Mouse (Mus musculus): ENCODE measurements at regions not wholly inside any gene's neighbourhood (a gene's known extent, or its start where the extent isn't known, plus 50 kb on each side); places are given as distances from the start of the nearest gene placed in this dataset.

DNA sequence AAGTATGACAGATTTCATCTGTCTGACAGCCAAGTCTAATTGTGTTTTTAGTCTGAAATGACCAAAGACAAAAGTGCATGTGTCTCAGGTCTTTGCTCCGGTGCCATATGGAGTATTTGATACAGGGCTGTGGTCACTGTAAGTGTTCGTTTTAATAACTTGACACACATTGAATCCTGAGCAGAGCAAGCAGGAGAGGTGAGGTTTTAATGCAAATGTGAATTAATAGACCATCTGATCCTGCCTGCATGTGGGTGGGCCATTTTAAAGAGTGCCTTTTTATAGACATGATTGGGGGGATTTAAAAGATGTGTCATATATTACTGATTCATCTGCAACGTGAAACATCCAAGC lies 291.2 kb upstream of the Noct start:
- H3K36me3 ChIP-seq (ENCODE audit: control insufficient read depth in 1 of 2, insufficient read depth in 2 of 2, low read length in 2 of 2), result no peaks in the 10 kb centered on the region
- no peak for DNase-seq (ENCODE audit: low read depth, low spot score)
- H3K27me3 ChIP-seq (ENCODE audit: control insufficient read depth in 1 of 2, insufficient read depth in 2 of 2, low read length in 2 of 2), result no peaks in the 10 kb centered on the region; a peak in 2 of 4 replicates

DNA sequence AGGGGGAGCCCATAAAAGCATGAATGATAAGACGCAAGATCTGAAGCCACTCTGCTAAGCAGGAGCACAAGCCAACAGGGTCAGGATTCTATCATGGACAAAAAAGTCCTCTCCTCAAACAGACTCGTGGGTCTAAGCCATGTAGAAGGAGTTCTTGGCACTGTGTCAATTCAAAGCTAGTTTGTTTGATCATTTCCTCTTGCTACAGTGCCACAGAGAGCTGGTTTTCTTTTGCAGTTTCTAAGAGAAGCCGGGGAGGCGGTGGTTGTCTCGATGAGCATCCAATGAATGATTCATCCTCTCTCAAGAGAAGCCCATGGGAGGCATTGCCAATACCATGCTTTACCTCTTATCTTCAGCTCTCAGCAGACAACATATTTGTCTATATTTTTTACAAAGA lies 284.6 kb upstream of the Noct start:
- TF ChIP-seq NELFE (IDR thresholded peaks at IDR 0.05; ENCODE audit: low read depth, low read length) (no peak), POLR2AphosphoS5 (IDR thresholded peaks at IDR 0.05; ENCODE audit: borderline replicate concordance, low read depth, low read length) (no peak), GATA1 (IDR thresholded peaks at IDR 0.05; ENCODE audit: low read depth, low read length) (no peak), MYC (IDR thresholded peaks at IDR 0.05; ENCODE audit: low read depth, low read length) (no peak), E2F4 (IDR thresholded peaks at IDR 0.05; ENCODE audit: borderline replicate concordance, low read depth, low read length) (no peak), JUND (IDR thresholded peaks at IDR 0.05; ENCODE audit: low read depth, low read length) (no peak), CTCF (IDR thresholded peaks at IDR 0.05 in 2 of 3, conservative IDR thresholded peaks at IDR 0.05 in 1 of 3; ENCODE audit: control insufficient read depth in 1 of 3, insufficient read depth in 1 of 3, low read depth in 2 of 3, low read length in 3 of 3, poor library complexity in 1 of 3, severe bottlenecking in 1 of 3) (no peak), TAL1 (IDR thresholded peaks at IDR 0.05; ENCODE audit: low read length) (no peak), BHLHE40 (IDR thresholded peaks at IDR 0.05; ENCODE audit: borderline replicate concordance, low read depth, low read length) (no peak)
- H3K9ac ChIP-seq (ENCODE audit: control insufficient read depth, low read depth, low read length, poor library complexity, severe bottlenecking), result no peak overlapping the region
- no peaks in the 10 kb centered on the region for H3K9me3 ChIP-seq (replicated peaks; ENCODE audit: insufficient read depth, low read length)
- no peak overlapping the region for H3K4me3 ChIP-seq (ENCODE audit: control insufficient read depth in 1 of 2, insufficient read depth in 1 of 2, low read depth in 2 of 2, low read length in 2 of 2)
- H3K4me1 ChIP-seq (ENCODE audit: control insufficient read depth in 1 of 2, insufficient read depth in 2 of 2, low read length in 2 of 2), result no peaks in the 10 kb centered on the region
- no peaks in the 10 kb centered on the region for H3K27me3 ChIP-seq (ENCODE audit: control insufficient read depth in 1 of 2, insufficient read depth in 2 of 2, low read length in 2 of 2)
- H3K27ac ChIP-seq (ENCODE audit: control insufficient read depth, low read depth, low read length), result no peak overlapping the region
- no peaks in the 10 kb centered on the region for H3K79me2 ChIP-seq (ENCODE audit: control insufficient read depth, insufficient read depth, low read length, poor library complexity)
- no peaks in the 10 kb centered on the region for H3K36me3 ChIP-seq (ENCODE audit: control insufficient read depth in 1 of 2, insufficient read depth in 2 of 2, low read length in 2 of 2)
- DNase-seq (ENCODE audit: low read depth, low spot score), result no peak

More for the DNA sequence above, 291.2 kb upstream of the Noct start:
- no peaks in the 10 kb centered on the region for H3K9me3 ChIP-seq (replicated peaks; ENCODE audit: insufficient read depth, low read length)
- H3K4me1 ChIP-seq (ENCODE audit: control insufficient read depth in 1 of 2, insufficient read depth in 2 of 2, low read length in 2 of 2), result no peaks in the 10 kb centered on the region
- H3K4me3 ChIP-seq (ENCODE audit: control insufficient read depth in 1 of 2, insufficient read depth in 1 of 2, low read depth in 2 of 2, low read length in 2 of 2), result no peak overlapping the region
- no peak overlapping the region for H3K9ac ChIP-seq (ENCODE audit: control insufficient read depth, low read depth, low read length, poor library complexity, severe bottlenecking)
- no peak for TF ChIP-seq SMC3 (IDR thresholded peaks at IDR 0.05; ENCODE audit: low read depth, low read length)
- TF ChIP-seq ZMIZ1 (IDR thresholded peaks at IDR 0.05; ENCODE audit: low read depth, low read length), result no peak
- no peak for TF ChIP-seq POLR2A (IDR thresholded peaks at IDR 0.05; ENCODE audit: control insufficient read depth in 1 of 2, insufficient read depth in 1 of 2, low read depth in 1 of 2, low read length in 2 of 2, poor library complexity in 1 of 2)
- no peak for TF ChIP-seq POLR2AphosphoS5 (IDR thresholded peaks at IDR 0.05; ENCODE audit: borderline replicate concordance, low read depth, low read length)
- TF ChIP-seq ZKSCAN1 (IDR thresholded peaks at IDR 0.05; ENCODE audit: low read depth, low read length), result no peak
- TF ChIP-seq MYC (IDR thresholded peaks at IDR 0.05; ENCODE audit: low read depth, low read length), result no peak
- no peak for TF ChIP-seq MEF2A (IDR thresholded peaks at IDR 0.05; ENCODE audit: extremely low read depth, insufficient replicate concordance, low read depth, low read length, poor library complexity, severe bottlenecking)
- TF ChIP-seq MAX (IDR thresholded peaks at IDR 0.05; ENCODE audit: low read length), result no peak
- TF ChIP-seq MYB (IDR thresholded peaks at IDR 0.05; ENCODE audit: low read depth, low read length), result no peak
- TF ChIP-seq EP300 (IDR thresholded peaks at IDR 0.05; ENCODE audit: low read depth in 1 of 2, low read length in 2 of 2), result no peak
- no peak for TF ChIP-seq BHLHE40 (IDR thresholded peaks at IDR 0.05; ENCODE audit: borderline replicate concordance, low read depth, low read length)
- no peak for TF ChIP-seq SIN3A (IDR thresholded peaks at IDR 0.05; ENCODE audit: low read length)
- no peak for TF ChIP-seq POLR2AphosphoS2 (IDR thresholded peaks at IDR 0.05; ENCODE audit: low read length)
- no peak overlapping the region for H3K27ac ChIP-seq (ENCODE audit: control insufficient read depth, low read depth, low read length)
- no peaks in the 10 kb centered on the region for H3K79me2 ChIP-seq (ENCODE audit: control insufficient read depth, insufficient read depth, low read length, poor library complexity)

All from MEL (cell line).